Mouse (Mus musculus): ENCODE results near the gene Zfand3.

The Zfand3 gene

GRCm38 (mm10) chr17:30222361-30222760 is 217.8 kb downstream of the Zfand3 start:
- DNase-seq (ENCODE audit: extremely low read depth, low read depth) = no peak

GRCm38 (mm10) chr17:30222837-30223236 is 218.3 kb downstream of the Zfand3 start:
- no peak for DNase-seq (ENCODE audit: extremely low read depth, low read depth)

GRCm38 (mm10) chr17:30225030-30225740 is 220.7 kb downstream of the Zfand3 start:
- DNase-seq (ENCODE audit: extremely low read depth, low read depth) = no peak

DNA sequence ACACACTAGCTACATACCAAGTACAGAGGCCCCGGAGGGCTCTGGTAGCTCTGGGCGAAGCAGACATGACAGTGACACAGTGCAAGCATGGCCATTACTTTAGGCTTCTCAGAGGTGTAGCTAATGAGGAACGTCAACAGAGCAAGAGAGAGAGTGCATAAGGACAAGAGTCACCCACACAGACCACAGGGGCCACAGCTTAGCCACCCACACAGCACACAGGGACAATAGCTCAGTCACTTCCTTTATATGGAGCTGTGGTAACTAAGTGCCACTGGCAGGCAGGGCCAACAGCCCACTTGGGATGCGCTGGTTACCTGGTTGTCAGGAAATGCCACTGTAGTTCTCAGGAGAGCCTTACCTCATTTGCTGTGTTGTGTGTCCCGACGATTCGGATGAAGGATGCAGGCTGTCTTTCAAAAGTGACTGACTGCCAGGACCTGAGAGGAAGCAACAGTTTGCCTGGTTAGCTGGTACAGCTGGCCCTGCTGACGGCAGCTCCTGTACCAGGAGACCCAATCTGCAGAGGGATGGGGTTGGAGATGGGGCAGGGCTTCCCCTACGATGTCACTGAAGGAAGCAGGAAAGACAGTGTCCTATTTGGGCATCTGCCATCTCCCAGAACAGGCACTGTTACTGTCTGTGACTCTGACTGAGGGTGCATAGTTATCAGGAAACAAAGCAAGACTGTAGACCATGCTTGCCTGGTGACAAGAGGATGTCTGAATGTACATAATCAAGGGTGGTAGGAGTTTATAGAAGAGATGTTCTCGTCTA is 224.1 kb downstream of the Zfand3 start:
- no peak for DNase-seq (ENCODE audit: extremely low read depth, low read depth)

DNA sequence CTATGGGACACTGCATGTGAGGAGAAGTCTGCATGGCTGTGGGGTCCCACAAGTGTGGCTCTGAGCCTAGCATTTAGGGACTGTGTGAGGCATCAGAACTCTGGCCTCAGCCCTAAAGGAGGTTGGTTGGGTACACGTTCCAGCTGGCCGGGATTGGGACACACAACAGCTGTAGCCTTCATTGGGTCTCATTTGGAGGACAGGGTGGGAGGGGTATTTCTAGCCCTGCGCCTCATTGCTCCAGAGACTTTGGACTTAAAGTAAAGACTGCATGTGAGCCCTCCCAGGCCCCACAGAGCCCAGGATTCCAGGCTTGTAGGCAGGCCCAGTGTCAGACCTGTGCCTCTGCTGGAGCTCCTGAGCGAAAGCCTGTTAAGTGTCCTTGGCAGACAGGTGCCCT is 225.9 kb downstream of the Zfand3 start:
- no peak for DNase-seq (ENCODE audit: extremely low read depth, low read depth)

GRCm38 (mm10) chr17:30231483-30231882 is 226.9 kb downstream of the Zfand3 start:
- no peak for DNase-seq (ENCODE audit: extremely low read depth, low read depth)

DNA sequence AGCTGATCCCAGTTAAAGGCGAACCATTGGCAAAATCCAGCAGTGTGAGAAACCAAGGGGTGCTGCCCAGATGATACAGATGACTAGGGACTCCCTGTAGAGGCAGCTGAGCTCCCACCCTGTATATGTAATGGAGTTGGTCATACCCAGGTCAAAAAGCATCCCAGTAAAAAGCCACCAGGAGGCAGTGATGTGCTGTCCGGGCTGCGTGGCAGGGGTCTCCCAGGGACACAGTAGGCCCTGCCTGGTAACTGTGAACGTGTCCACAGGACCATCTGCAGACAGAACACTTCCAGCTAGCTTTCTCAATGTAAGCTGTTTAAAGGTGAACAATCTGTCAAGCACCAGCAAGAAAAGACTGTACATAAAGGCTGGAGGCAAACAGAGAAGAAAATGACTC is 228.2 kb downstream of the Zfand3 start:
- DNase-seq (ENCODE audit: extremely low read depth, low read depth) = no peak

DNA sequence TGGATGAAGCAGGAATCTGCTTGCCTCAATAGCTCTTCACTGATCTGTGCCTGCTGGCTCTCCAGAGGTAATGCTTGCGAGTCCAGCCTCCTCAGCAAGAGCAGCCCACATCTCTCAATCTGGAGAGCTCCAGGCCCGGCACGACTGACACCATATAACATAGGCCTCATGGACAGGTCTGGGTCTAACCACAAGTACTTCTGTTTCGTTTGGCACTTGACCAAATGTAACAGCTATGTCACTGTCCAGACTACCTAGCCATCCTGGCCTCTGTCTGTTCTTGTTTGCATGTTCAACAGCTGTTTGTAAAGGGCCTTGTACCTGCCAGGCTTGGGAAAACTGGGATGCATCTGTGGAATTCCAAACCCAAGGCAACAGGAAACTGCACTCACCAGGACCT is 230.8 kb downstream of the Zfand3 start:
- no peak for DNase-seq (ENCODE audit: extremely low read depth, low read depth)

- no peak for DNase-seq (ENCODE audit: extremely low read depth, low read depth)
Measured at GRCm38 (mm10) chr17:30236611-30237010, 232.1 kb downstream of the Zfand3 start.

- DNase-seq (ENCODE audit: extremely low read depth, low read depth) = no peak
Measured at GRCm38 (mm10) chr17:30237600-30237999, 233.1 kb downstream of the Zfand3 start.

- no peak for DNase-seq (ENCODE audit: extremely low read depth, low read depth)
Measured at GRCm38 (mm10) chr17:30239458-30239857, 234.9 kb downstream of the Zfand3 start.

GRCm38 (mm10) chr17:30240659-30241058 is 236.1 kb downstream of the Zfand3 start:
- DNase-seq (ENCODE audit: extremely low read depth, low read depth) = no peak

DNA sequence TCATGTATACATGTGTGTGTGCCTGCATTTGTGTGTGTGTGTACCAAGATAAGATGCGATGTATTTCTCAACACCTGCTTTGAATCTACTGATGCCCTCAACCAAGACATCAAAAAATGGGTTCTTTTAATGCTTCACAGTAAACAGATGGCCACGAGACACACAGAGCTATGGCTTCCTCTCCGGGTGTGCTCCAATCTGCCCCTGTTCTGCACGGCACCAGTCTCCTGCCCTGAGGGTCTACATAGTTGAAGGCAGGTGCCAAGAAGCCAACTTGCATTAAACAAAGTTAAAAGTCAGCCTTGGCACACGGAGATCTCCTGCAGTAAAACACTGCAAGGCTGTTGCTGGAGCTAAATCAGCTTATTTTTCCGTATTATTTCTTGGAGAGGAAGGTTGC is 236.5 kb downstream of the Zfand3 start:
- DNase-seq (ENCODE audit: extremely low read depth, low read depth) = no peak

DNA sequence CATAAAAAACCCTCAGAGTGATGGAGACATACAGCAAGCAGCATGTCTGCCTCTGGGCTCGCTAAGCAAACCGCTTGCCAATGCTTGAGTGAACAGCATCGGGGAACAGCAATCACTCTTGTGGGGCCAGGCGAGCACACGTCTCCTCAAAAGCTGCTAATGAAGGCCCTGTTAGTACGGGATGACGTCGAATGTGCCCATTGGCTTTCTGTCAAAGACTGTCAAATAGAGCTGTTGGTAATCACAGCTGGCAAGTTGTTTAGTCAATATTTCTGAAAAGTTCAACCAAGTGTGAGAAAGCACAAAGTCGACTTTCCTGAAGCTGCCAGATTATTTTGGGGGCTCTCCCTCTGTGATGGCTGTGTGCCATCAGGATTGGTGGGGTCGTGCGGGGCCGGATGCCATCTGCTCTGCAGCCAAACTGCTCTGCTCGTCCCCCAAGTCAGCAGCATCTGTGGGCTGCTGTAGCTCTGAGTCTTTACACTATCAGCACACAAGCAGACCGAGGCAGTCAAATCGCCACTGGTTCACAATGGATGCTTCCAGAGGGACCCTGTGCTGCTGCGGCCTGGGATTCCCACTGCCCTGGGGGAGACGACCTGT is 237.3 kb downstream of the Zfand3 start:
- no peak for DNase-seq (ENCODE audit: extremely low read depth, low read depth)

DNA sequence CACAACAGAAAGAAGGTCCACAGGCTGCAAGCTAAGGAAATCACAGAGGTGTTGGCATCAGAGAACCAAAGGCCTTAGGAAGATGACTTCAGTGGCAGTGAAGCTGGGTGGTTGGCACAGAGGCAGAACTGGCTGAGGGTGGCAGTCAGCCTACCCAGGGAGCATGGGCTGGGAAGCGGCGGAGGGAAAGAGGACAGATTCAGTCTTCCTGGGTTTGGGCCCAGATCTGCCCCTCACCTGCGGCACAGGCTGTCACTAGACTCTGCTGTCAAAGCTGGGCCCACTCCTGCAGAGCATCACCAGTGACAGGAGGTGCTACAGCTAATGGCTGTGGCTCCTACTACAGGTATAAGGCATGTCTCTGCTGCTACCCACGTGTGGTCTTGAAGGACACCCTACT is 238.1 kb downstream of the Zfand3 start:
- DNase-seq (ENCODE audit: extremely low read depth, low read depth) = no peak

DNA sequence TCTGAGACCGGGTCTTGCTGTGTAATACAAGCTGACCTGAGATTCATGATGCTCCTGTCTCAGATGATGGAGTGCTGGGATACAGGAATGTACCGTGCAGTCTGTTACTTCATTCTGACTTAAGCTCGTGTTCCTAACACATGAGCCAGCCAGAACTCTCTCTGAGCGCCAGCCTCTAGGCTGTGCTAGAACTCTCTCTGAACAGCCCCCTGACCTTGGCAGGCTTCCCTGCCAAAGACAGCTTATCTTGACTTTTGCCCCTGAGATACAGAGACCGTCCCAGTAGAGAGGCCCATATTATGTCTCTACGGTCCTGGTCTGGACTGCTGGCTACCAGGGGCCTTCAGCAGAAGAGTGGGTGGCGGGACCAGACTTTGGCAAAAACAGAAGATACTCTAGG is 239.0 kb downstream of the Zfand3 start:
- DNase-seq (ENCODE audit: extremely low read depth, low read depth) = no peak

DNA sequence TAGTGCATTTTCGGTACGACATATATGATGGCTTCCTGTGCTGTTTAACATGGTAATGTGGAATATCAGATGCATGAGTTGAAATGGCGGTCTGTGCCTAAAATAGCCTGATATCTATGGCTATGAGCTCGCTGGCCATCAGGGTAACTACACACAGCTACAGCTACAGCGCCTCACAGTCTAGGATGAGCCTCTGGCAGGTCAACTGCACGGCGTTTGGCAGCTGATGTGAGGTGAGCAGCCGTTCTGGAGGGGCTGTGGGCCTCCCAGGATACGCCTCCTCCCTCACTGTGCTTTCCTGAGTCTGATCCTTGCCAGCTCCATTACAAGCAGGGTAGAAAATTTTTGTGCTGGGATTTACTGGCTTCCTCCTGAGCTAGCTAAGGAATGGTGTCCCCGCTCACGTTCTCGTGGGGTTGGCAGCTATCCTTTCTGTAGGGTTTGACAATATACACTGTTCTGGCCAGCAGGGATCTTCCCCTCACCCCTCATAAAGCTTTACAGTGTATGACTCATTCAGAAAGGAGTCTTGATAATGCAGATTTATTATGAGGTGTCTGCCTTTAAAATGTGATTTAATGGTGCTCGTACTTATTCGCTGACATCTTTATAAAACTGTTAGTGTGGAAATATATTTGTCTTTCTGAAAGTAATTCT is 240.2 kb downstream of the Zfand3 start:
- no peak for DNase-seq (ENCODE audit: extremely low read depth, low read depth)

GRCm38 (mm10) chr17:30245308-30245706 is 240.8 kb downstream of the Zfand3 start:
- DNase-seq (ENCODE audit: extremely low read depth, low read depth) = no peak

- no peak for DNase-seq (ENCODE audit: extremely low read depth, low read depth)
Measured at GRCm38 (mm10) chr17:30253028-30253427, 248.5 kb downstream of the Zfand3 start.

DNA sequence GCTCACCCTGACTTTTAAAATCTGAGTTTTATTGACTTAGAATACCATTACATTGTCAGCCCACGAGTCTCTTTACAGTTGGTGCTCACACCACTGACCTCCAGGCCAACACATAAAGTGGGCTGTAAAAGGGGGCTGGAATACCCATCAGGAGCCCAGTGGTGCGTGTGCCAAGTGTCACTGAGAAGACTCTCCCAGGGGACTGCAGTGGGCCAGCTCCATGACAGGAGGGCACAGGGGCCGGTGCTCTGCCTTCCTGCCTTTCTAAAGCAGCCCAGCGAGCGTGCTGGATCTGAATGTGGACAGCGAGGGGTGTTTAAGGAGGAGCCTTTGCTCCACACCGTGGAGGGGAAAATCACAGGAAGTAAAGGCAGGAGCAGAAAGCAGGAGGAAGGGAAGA is 249.4 kb downstream of the Zfand3 start:
- no peak for DNase-seq (ENCODE audit: extremely low read depth, low read depth)

- no peak for DNase-seq (ENCODE audit: extremely low read depth, low read depth)
Measured at GRCm38 (mm10) chr17:30255928-30256560, 251.5 kb downstream of the Zfand3 start.

GRCm38 (mm10) chr17:30258480-30258879 is 253.9 kb downstream of the Zfand3 start:
- no peak for DNase-seq (ENCODE audit: extremely low read depth, low read depth)

Data from MEL-GATA-1-ER (cell line).